Mouse (Mus musculus) ES-E14 (cell line): ENCODE results near the gene Hist1h4c.

Experiments used
- CHD2 ChIP-seq: IDR thresholded peaks from 2 replicates; pipeline ENCODE4 v1.6.1; 2014; ENCODE audit warnings: mild to moderate bottlenecking, low read depth, low read length, inconsistent platforms
- HCFC1 ChIP-seq: IDR thresholded peaks from 2 replicates; pipeline ENCODE4 v1.6.1; 2012; ENCODE audit warnings: low read length, inconsistent platforms, borderline replicate concordance; ENCODE audit not compliant: insufficient read depth
- ZC3H11A ChIP-seq: IDR thresholded peaks from 2 replicates; pipeline ENCODE4 v1.6.1; 2012; ENCODE audit warnings: low read depth, mild to moderate bottlenecking, inconsistent platforms, low read length, borderline replicate concordance
- ZNF384 ChIP-seq: IDR thresholded peaks from 2 replicates; pipeline ENCODE4 v1.6.1; 2012; ENCODE audit warnings: low read depth, low read length, inconsistent platforms

GRCm38 (mm10) chr13:23739069-23739921, 41.0 kb upstream of the Hist1h4c start:
- TF ChIP-seq ZNF384 (no peak), HCFC1 (peak; percentile 68; the same call in 1 of the 2 replicates), CHD2 (peak; percentile 29; the same call in 1 of the 2 replicates), ZC3H11A (no peak)
